Mouse (Mus musculus) WW6 (cell line): ENCODE measurements around the gene Rrp9.

Experiments used
- DNase-seq: peaks from one replicate; pipeline ENCODE4 v3.0.0-alpha.2; 2013; ENCODE audit warnings: low read depth, low spot score

The Rrp9 gene

DNA sequence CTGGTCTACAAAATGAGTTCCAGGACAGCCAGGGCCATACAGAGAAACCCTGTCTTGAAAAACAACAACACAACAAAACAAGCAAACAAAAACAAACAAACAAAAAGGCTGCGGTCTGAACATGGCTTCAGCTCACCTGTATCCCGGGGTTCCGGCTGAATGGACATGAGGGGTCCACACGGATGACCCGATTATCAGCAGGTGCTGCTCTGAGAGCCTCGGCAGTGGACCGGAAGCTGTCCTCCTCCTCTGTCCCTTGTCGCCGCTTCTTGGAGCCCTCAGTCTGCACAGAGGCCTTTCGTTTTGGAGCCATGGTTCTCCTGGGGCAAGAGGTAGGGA lies at the start of gene Rrp9:
Gene Rrp9 (plus strand): TSS at position 301 of the 339 bp plus-strand sequence.
- DNase-seq = no peak

DNA sequence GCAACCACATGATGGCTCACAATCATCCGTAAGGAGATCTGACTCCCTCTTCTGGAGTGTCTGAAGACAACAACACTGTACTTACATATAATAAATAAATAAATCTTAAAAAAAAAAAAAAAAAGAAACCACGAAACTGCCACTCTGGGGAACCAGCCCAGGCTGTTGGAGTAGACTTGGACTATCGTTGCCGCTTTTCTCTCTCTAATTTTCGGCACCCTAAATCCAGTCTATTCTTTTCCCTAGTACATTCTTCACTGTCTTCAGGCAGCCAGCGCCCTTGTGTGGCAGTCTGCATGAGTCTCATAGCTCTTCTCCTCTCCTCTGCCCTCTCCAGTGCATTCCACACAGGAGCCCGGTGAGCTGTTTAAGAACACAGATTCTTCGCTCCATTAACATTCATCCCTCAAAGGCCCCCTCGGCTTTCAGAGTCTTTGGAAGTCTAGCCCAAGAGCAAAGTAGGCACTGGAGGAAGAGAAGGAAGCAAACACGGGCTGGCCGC lies 47.0 kb upstream of the Rrp9 start:
- no peak for DNase-seq

DNA sequence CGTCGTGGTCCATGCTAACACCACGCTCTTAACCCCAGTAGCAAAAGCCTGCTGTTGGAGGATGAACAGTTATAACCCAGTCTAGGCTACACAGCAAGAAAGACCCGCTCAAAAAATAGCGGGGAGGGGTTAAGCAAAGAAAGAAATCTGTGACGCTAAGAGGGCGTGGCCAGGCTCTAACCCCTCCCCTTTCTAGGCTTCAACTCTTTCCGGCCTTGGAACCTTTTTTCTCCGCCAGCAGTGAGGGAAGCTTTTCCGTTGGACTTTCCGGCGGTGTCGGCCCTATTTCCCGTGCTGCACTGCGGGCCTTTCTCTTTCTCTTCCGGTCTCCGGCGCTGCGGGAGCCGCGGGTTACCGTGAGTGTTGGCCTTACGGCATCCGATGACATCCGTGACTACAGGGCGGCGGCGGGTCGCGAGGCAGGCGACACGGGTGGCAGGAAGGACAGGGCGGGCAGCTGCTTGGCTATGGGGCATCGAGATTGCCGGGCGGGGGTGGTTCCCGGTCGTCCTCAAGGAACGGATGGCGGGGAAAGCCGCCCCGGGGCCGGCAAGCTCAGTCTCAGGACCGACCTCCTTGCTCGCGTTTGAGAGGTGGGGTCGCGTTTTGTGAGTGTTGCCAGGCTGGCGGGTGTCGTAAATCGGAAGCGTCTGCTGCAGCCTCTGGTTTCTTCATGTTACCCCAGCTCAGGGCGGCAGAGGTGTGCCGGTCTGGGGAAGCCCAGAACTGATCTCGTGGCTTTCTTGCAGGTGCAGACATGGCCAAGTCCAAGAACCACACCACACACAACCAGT lies 46.3 kb upstream of the Rrp9 start, which contains the start of gene Rpl29:
Gene Rpl29 (plus strand): TSS at position 234 of the 794 bp plus-strand sequence.
- DNase-seq = peak; percentile 88

DNA sequence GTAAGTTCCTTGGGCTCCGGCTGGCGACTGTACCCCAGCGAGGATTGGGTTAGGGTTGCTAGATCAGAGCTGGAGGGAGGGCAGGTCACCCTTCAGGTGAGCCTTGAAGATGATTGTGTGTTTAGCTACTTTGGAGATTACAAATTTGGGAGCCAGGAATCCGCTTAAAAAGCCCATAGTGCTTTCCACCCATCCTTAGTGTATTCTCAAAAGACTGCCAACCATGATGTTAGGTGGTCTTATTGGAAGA lies 45.8 kb upstream of the Rrp9 start:
- no peak for DNase-seq

DNA sequence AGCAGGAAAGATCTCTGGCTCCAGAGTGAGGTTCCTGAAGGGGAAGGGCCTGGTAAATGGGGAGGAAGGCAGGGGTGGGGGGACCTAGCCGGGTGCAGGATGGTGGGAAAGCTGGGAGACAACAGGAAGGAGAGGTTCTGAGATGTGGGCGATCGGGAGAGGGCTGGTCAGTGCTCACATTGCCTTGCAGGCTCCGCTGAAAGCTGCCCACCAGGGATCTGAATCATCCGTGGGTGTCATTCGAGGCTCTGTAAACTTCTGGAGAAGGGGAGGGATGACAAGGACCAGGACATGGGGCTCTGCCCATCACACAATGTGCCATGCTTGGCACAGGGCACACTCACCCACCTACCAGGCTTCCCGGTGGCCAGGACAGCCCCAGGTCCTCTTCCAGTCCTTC lies 42.4 kb upstream of the Rrp9 start:
- no peak for DNase-seq

DNA sequence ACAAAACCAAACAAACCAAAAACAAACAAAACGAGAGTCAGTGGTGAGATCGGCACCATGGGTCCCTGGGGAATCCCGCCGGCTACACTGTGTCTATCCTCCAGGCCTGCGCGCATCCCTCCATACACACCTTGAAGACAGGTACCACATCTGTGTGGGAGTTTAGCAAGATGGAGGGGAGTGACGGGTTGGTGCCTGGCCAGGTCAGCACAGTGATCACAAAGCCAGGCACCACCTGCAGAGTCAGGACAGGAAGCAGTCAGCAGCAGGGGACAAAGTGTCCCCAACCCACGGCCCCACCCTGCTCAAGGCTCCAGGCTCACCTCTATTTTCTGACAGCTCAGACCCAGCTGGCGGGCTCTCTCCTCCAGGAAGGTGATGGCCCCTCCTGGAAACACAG lies 39.2 kb upstream of the Rrp9 start:
- no peak for DNase-seq

DNA sequence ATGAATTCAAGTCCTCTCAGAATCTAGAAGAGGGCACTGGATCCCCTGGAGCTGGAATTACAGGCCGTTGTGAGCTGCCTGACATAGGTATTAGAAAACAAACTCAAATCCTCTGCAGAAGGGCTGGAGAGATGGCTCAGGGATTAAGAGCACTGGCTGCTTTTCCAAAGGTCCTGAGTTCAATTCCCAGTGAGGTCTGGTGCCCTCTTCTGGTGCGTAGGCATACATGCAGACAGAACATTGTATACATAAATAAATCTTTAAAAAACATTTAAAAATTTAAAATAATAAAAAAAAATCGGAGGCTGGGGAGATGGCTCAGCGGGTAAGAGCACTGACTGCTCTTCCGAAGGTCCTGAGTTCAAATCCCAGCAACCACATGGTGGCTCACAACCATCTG lies 33.1 kb upstream of the Rrp9 start:
- no peak for DNase-seq

DNA sequence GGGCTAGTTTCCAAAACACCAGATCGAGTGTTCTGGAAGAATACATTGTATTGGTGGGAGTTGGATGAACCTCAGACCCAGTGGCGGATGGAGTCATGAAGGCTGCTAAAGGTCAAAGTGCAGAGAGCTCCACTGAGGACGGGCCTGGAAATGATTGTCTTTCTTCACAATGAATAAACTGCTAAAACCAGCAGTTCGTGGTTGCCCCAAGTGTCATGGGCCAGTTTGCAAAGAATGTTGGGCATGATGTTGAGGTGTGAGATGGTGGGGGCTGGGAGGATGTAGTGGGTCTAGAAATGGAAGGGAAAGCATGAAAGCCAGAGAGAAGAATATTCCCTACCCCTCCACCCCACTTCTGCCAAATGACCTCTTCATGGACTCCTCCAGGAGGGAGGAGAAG lies 30.9 kb upstream of the Rrp9 start:
- DNase-seq = no peak

DNA sequence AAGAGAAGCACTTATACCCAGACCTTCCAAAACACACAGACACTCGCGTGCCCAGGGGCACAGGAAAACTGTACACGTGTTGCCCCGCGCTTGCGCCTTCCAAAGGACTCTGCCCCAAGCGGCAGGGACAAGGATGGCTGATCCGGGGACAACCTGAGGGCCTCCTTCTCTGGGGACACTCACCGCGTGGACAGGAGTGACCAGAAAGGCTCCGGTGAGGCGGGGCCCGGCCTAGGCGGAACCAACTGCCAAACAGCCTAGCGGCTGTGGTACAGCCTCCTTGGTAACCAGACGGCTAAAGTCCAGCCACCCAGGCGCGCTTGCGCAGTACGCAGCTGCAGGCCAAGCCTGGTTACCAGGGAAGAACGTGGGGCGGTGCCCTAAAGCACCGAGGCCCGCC lies 28.4 kb upstream of the Rrp9 start, which contains the start of the genes Abhd14b and Abhd14a:
Gene Abhd14b (plus strand): TSS at position 112 of the 400 bp plus-strand sequence.
Gene Abhd14a (minus strand): TSS at position 331 of the 400 bp plus-strand sequence.
- peak; percentile 69 for DNase-seq

DNA sequence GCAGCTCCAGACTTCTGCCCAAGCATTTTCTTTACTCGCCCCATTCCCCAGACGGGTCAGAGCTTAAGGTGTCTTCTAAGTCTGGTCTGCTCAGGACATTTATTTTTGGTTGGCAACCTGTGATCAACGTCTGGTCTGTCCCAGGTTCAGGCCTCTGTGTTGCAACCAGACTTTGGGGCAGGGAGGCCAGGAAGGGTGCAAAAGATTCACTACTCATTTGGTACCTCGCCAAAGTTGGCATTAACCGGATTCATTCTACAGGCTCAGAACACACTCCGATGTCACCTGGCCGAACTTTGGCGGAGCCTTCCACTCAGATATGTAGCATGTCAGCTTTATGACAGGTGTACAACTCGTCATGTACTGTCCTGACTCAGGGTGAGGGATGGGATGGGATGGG lies 27.8 kb upstream of the Rrp9 start:
- no peak for DNase-seq

DNA sequence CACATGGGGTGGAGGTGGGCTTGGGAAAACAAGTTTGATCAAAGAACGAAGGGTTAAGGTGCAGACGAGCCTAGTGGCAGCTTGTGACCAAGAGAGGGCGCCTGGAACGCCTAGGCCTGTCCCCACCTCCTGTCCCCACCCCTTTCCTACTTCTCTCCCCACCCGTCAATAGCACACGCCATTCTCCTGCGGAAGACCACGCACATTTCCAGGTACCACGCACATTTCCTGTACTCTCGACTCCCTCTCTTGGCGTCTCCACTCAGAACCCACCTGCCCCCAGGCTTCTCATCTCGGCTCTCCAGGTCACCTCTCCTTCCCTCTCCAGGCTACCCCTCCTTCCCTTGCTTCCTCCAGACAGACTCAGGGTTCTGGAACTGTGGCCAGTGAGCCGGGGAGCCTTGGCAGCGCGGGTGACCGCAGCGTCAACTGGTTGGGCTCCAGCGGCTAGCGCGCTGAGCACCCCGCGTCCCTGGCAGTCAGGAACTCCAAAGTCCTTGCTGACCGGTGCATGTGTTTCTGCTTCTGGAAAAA lies 27.2 kb upstream of the Rrp9 start:
- no peak for DNase-seq

DNA sequence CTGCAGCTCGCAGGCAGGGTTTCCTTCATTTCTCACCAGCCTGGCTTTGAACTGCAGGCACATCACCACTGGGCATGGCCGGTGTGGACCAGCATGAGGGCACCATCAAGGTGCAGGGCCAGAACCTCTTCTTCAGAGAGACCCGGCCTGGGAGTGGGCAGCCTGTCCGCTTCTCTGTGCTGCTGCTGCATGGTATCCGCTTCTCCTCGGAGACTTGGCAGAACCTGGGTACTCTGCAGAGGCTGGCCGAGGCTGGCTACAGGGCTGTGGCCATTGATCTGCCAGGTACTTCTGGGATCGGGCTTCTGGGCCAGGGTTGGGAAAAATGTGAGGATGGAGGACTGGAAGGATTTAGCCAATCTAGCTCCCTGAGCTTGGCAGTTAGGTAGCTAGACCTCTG lies 25.8 kb upstream of the Rrp9 start:
- DNase-seq = no peak

DNA sequence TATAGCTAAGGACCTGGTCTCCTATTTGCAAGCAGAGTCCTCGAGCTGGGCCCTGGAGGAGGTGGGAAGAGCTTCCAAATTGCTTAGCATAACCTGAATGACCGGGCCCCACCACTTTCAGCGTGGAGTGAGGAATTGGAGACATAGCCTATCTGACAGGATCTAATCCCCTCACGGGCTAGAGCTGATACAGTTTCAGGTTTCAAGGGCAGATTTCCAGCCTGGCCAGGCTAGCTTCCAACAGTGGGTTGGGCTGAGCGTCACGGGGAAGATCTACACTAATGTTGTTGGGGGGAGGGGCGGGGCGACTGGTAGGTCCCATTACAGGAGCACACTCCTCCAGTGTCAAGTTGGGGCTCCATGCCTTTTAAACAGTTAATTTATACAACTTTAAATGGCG lies 25.1 kb upstream of the Rrp9 start:
- no peak for DNase-seq

DNA sequence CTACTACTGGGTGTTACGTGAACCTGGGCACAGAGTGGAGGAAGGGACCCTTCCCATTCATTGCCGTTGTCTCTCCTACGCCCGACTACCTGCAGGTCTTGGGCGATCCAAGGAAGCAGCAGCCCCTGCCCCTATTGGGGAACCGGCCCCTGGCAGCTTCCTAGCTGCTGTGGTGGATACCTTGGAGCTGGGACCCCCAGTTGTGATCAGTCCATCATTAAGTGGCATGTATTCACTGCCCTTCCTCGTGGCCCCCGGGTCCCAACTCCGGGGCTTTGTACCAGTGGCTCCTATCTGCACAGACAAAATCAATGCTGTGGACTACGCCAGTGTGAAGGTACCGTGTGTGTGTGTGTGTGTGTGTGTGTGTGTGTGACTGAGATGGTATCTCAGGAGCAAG lies 24.5 kb upstream of the Rrp9 start:
- no peak for DNase-seq

DNA sequence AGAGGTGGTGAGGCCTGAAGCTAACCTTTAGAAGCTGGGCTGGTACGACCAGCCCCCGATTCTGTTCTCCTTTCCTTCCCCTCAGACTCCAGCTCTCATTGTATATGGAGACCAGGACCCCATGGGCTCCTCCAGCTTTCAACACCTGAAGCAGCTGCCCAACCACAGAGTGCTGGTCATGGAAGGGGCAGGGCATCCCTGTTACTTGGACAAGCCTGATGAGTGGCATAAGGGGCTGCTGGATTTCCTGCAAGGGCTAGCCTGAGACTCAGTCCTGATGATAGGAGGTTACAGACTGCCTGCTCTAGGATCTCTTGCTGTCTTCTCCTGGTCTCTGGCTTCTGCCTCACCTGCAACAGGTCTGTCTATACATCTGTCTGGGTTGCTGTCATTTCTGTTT lies 23.9 kb upstream of the Rrp9 start:
- no peak for DNase-seq

DNA sequence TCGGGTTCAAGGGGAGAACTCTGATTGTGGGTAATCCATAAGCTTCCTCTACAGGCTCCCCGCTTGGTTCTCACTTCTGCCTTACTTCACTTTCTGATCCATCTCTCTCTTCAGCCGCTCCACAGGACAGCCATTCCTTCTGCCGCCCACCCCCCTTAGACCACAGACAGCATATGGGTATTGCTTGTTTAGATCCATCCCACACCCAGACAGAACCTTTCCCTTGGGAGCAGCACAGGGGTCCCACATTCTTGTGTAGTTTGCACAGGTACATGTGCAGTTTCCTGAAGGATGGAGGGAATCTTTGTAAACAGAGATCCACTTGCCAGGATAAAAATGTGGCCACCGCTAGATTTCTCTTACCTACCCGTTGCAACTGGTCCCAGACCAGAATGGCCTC lies 23.4 kb upstream of the Rrp9 start:
- DNase-seq = no peak

DNA sequence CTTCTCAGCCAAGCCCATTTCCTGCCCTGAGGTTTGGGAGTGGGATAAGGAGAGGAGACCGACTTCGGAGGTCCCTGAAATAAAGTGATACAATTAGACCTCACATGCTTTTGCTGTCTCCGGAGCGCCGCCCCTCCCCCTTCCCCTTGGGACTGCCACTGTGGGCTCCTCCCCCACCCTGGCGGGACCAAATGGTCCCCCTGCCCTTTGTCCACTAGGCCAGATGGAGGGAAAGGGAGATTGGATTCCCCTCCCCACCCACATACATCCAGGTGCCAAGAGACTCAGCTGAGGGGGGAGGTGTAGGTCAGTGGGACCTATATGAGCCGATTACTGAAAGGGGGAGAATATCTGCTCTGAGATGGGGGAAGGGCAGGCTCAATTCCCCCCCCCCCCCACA lies 22.9 kb upstream of the Rrp9 start:
- no peak for DNase-seq

DNA sequence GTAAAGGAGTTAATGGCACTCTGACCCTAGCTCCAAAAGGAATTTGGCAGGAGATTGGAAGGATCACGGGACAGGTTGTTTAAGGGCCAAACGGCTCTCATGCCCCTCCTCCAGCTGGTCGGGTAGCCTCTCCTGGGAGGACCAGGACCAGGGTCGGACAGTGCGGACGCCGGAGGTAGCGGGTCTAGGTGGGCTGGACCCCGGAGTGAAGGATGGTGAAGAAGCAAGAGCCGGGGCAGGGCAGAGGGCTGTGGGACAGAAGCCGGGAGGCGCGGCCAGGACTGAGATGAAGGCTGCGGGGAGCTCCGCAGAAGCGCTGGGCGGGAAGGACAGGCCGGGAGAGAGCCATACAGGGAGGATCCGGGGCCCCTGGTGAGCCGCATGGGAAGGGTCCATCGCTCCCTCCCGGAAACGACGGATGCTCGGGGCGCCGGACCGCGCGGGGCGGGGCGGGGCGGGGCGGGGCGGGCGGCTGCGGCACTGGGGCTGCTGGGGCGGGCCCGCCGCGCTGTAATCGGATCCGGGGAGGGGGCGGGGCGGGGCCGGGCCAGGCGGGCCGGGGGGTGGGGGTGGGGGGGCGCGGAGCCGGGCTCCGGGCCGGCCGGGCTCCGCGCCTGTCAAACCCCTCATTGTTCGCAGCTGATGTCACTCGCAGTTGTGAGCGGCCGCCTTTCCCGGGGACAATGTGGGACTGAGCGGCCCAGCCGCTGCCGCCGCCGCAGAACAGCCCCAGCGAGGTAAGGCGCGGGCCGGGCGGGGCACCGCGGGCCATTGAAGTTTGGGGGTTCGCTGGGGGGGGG lies 22.3 kb upstream of the Rrp9 start, which contains the start of gene Pcbp4:
Gene Pcbp4 (plus strand): TSS at position 21 of the 800 bp plus-strand sequence.
- no peak for DNase-seq

DNA sequence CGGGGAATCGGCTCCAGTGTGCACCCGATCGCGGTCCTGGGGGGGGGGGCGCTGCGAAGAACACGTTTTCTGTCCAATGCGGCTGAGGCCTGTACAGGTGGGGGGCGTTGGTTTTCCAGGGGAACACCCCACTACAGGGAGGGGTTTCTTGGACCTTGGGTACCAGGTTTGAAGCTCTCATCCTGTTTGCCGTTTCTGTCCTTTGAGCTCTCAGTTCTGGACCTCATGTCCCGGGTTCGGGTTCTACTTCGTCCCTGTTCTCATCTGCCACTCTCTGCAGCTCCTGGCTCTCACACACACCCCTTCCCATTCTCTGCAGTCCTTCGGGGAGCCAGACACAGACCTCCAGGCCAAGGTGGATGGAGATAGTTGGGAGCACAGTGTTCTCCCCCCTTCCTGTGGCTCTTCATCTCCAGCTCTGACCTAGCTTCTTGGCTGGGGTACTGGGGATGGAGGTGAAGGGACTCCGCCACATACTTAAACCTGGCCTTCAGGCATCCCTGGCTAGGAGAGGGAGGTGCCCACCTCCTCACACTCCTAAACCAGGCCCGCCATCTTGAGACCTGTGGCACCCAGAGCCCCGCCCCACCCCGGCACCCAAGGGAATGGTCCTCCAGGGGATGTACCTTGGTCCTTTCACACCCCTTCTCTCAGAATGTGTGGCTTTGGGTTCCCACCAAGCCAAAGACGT lies 21.5 kb upstream of the Rrp9 start:
- DNase-seq = no peak

DNA sequence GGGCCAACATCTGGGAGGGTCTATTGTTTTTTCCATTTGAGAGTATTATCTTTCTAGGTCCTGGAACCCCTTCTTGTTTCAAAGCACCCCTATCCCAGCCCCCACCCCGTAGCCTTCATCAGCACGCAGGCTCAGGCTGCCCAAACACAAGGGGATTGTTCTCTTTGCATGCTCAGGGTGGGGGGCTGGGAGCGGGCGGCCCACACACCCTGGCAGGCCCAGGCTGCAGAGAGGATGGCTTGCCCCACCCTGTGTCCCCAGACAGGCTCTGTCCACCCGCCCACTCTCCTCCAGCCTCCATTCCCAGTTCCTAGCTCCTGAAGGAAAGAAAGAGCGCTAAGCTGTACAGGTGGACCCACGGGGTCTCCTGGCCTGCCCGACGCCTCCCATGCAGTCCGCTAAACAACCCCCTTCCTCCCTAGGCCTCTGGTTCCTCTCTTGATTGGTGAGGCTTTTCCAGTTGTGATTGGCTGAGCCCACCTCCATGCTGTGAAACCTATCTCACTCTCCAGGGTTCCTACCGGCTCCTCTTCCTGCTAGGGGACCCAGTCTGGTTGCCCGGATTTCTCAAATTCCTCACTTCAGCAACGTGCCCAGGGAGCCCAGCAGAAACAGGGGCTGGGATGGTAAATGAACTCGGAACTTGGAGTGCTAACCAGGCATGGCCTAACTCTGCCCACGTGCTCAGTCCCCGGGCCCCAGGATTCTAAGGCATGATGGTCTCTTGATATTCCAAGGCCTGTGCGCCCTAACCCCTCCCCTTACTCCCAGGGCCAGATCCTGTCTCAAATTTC lies 20.7 kb upstream of the Rrp9 start:
- DNase-seq = no peak
